Mouse (Mus musculus) bone marrow, adult 2 months (tissue): ENCODE results near the gene Hoxb1.

Source experiments
- CTCF ChIP-seq: fragments of 200-500 bp; IDR thresholded peaks from 2 replicates; pipeline ENCODE4 v1.5.1; 2011; ENCODE audit warnings: low read length, control low read depth; ENCODE audit not compliant: control insufficient read depth, insufficient read depth
- POLR2A ChIP-seq: fragments of 200-500 bp; IDR thresholded peaks from 2 replicates; pipeline ENCODE4 v1.6.1; 2011; ENCODE audit warnings: low read depth, mild to moderate bottlenecking, control low read depth, low read length, borderline replicate concordance; ENCODE audit not compliant: control insufficient read depth

DNA sequence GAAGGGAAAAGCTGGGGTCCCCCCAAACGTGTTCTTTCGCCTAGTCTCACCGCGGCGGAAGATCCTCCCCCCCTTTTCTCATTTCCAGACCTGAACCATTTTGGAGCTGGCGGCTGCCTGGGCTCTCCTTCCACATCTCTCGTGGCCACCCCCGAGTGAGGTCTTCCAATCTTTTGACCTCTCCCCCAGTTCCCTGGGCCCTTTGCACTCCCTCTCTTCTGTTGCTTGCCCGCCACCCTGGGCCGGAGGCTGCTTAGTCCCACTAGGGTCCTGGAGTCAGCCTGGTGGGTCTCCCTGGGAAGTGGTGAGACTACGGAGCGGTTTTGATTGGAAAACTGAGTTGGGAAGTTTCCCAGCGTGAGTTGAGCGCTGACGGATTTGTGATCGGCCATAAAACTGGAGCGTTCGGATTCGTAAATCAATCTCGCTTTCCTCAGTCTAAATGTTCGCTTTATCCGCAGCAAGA, 39.8 kb upstream of the Hoxb1 start:
- TF ChIP-seq CTCF (no peak), POLR2A (no peak)
